In genomic region chr7:119279896-119280661, GRCm38 (mm10) we compare ENCODE assay signal across 20 mouse cellular contexts.
A peak's percentile ranks its signal among the peaks of the same experiment; 100 is the strongest.
DNase-seq lines count a peak whose midpoint lies in the region; ATAC-seq and TF ChIP-seq lines count a peak whose summit lies in the region.
"Had no signal": no experiment of that assay in that cellular context is flagged by ENCODE, and none has a peak within 500 bp of the region (broad histone marks: within the 10 kb centered on the region; RNA-seq: fewer than 3 reads in every experiment).

No protein-coding gene starts in this region.

- no peak for TF ChIP-seq CTCF in stomach, postnatal 0 days (IDR thresholded peaks at IDR 0.05; ENCODE audit: low read depth)
- TF ChIP-seq CTCF in liver, embryonic 14.5 days (IDR thresholded peaks at IDR 0.05; ENCODE audit: low read depth), result no peak

- no peaks in the 10 kb centered on the region for H3K36me3 ChIP-seq in stomach, embryonic 14.5 days (ENCODE audit: control insufficient read depth, insufficient read depth, low read length)
- H3K36me3 ChIP-seq in stomach, postnatal 0 days (ENCODE audit: control insufficient read depth, insufficient read depth, low read length), result no peaks in the 10 kb centered on the region
- H3K36me3 ChIP-seq in liver, embryonic 14.5 days (replicated peaks; ENCODE audit: control insufficient read depth, insufficient read depth, low read depth), result no peaks in the 10 kb centered on the region
- H3K36me3 ChIP-seq in stomach, embryonic 15.5 days, result no peaks in the 10 kb centered on the region
- H3K36me3 ChIP-seq: embryonic facial prominence, embryonic 12.5 days; heart, embryonic 13.5 days had no signal

- no peaks in the 10 kb centered on the region for H3K9me3 ChIP-seq in stomach, embryonic 14.5 days (ENCODE audit: control insufficient read depth, low read depth, low read length)
- no peaks in the 10 kb centered on the region for H3K9me3 ChIP-seq in stomach, postnatal 0 days (ENCODE audit: control insufficient read depth, low read length)
- H3K9me3 ChIP-seq in liver, embryonic 14.5 days (ENCODE audit: control insufficient read depth, low read length), result no peaks in the 10 kb centered on the region
- no peaks in the 10 kb centered on the region for H3K9me3 ChIP-seq in stomach, embryonic 15.5 days
- H3K9me3 ChIP-seq: embryonic facial prominence, embryonic 12.5 days; forebrain, embryonic 13.5 days; heart, embryonic 13.5 days had no signal

- H3K4me3 ChIP-seq in stomach, embryonic 14.5 days (ENCODE audit: low read depth, low read length), result no peak overlapping the region
- H3K4me3 ChIP-seq in stomach, postnatal 0 days (ENCODE audit: low read depth, low read length), result no peak overlapping the region
- H3K4me3 ChIP-seq in liver, embryonic 14.5 days (ENCODE audit: insufficient read depth in 1 of 2, low read depth in 2 of 2, low read length in 2 of 2), result no peak overlapping the region; a peak in 1 of 4 replicates
- H3K4me3 ChIP-seq in stomach, embryonic 15.5 days (replicated peaks), result no peak overlapping the region
- H3K4me3 ChIP-seq: embryonic facial prominence, embryonic 12.5 days; forebrain, embryonic 13.5 days; heart, embryonic 13.5 days had no signal

- H3K9ac ChIP-seq in stomach, embryonic 14.5 days (replicated peaks; ENCODE audit: low read depth, low read length), result no peak overlapping the region
- H3K9ac ChIP-seq in stomach, postnatal 0 days (ENCODE audit: low read length), result no peak overlapping the region
- H3K9ac ChIP-seq in liver, embryonic 14.5 days (replicated peaks), result no peak overlapping the region; the same call in 1 of the 2 replicates
- no peak overlapping the region for H3K9ac ChIP-seq in stomach, embryonic 15.5 days
- H3K9ac ChIP-seq: embryonic facial prominence, embryonic 12.5 days; forebrain, embryonic 13.5 days; forebrain, postnatal 0 days; heart, embryonic 13.5 days had no signal

- ATAC-seq in stomach, embryonic 14.5 days (ENCODE audit: insufficient number of reproducible peaks, insufficient read depth, low FRiP score, low read depth), result peak; percentile 78; the same call in 1 of the 2 replicates
- no peak for ATAC-seq in stomach, postnatal 0 days (ENCODE audit: low FRiP score, low TSS enrichment)
- ATAC-seq in liver, embryonic 14.5 days (ENCODE audit: insufficient read depth), result peak; percentile 95
- ATAC-seq in stomach, embryonic 15.5 days (ENCODE audit: insufficient read depth, low FRiP score, low read depth), result peak; percentile 82; the same call in 1 of the 2 replicates
- ATAC-seq in monocyte, adult 5-6 weeks (replicated peaks; ENCODE audit: insufficient number of reproducible peaks, low FRiP score, low TSS enrichment, poor library complexity, severe bottlenecking), result no peak
- ATAC-seq: forebrain, embryonic 13.5 days; forebrain, postnatal 0 days; hindbrain, embryonic 16.5 days; inflammation-experienced regulatory T-cells, adult 6 months had no signal

- no peak for DNase-seq in stomach, postnatal 0 days (ENCODE audit: low spot score)
- DNase-seq in liver, result peak; percentile 72
- DNase-seq in liver, embryonic 14.5 days (ENCODE audit: low read depth in 3 of 3, low spot score in 3 of 3), result peak; percentile 60 to 64 (median 61)
- DNase-seq in cerebellum, postnatal 25 days, result no peak
- DNase-seq in gastrocnemius, postnatal 4 days (ENCODE audit: low spot score in 2 of 2), result no peak
- DNase-seq: adrenal gland, postnatal 10 days; cerebellum, adult 2 months; cerebellum, postnatal 10 days; forebrain, postnatal 0 days; gastrocnemius, postnatal 14 days; heart, adult 11 months; heart, postnatal 36 days had no signal

- H3K4me1 ChIP-seq in stomach, embryonic 14.5 days (ENCODE audit: control insufficient read depth, insufficient read depth, low read length), result no peaks in the 10 kb centered on the region
- H3K4me1 ChIP-seq in stomach, postnatal 0 days (replicated peaks; ENCODE audit: control insufficient read depth, insufficient read depth), result no peaks in the 10 kb centered on the region
- peaks cover 13 to 28% of the 10 kb centered on the region in 2 experiments for H3K4me1 ChIP-seq in liver, embryonic 14.5 days (replicated peaks; ENCODE audit: control insufficient read depth in 2 of 2, insufficient read depth in 2 of 2, low read length in 1 of 2)
- no peaks in the 10 kb centered on the region for H3K4me1 ChIP-seq in stomach, embryonic 15.5 days
- H3K4me1 ChIP-seq: embryonic facial prominence, embryonic 12.5 days; heart, embryonic 13.5 days had no signal

- H3K27me3 ChIP-seq in stomach, embryonic 14.5 days (ENCODE audit: control insufficient read depth, insufficient read depth, low read length), result no peaks in the 10 kb centered on the region
- no peaks in the 10 kb centered on the region for H3K27me3 ChIP-seq in stomach, postnatal 0 days (ENCODE audit: control insufficient read depth, insufficient read depth, low read length)
- H3K27me3 ChIP-seq in liver, embryonic 14.5 days (ENCODE audit: control insufficient read depth, insufficient read depth, low read length), result no peaks in the 10 kb centered on the region
- H3K27me3 ChIP-seq in stomach, embryonic 15.5 days (replicated peaks), result no peaks in the 10 kb centered on the region
- H3K27me3 ChIP-seq: embryonic facial prominence, embryonic 12.5 days; forebrain, embryonic 13.5 days; heart, embryonic 13.5 days had no signal

- TF ChIP-seq EP300 in stomach, postnatal 0 days (optimal IDR thresholded peaks at IDR 0.05), result no peak
- TF ChIP-seq EP300 in liver, embryonic 14.5 days (IDR thresholded peaks at IDR 0.05; ENCODE audit: low read depth), result peak; percentile 92

- WGBS in stomach, embryonic 14.5 days, result 48% methylated on average over 3 of the region's 3 CpGs
- 47% methylated on average over 3 of the region's 3 CpGs for WGBS in stomach, postnatal 0 days
- WGBS in liver, embryonic 14.5 days (ENCODE audit: insufficient replicate concordance), result 35% methylated on average over 3 of the region's 3 CpGs
- WGBS in stomach, embryonic 15.5 days, result 49% methylated on average over 3 of the region's 3 CpGs

- H3K4me2 ChIP-seq in stomach, embryonic 14.5 days (replicated peaks; ENCODE audit: low read depth, low read length), result no peak overlapping the region
- H3K4me2 ChIP-seq in stomach, postnatal 0 days (replicated peaks; ENCODE audit: low read depth), result no peak overlapping the region
- H3K4me2 ChIP-seq in liver, embryonic 14.5 days (ENCODE audit: low read depth), result peak overlapping the region; percentile 59
- H3K4me2 ChIP-seq in stomach, embryonic 15.5 days, result no peak overlapping the region
- H3K4me2 ChIP-seq: embryonic facial prominence, embryonic 12.5 days; forebrain, embryonic 13.5 days; heart, embryonic 13.5 days had no signal

- H3K27ac ChIP-seq in stomach, embryonic 14.5 days (ENCODE audit: low read length), result no peak overlapping the region
- no peak overlapping the region for H3K27ac ChIP-seq in stomach, postnatal 0 days (replicated peaks)
- peak overlapping the region; percentile 83 for H3K27ac ChIP-seq in liver, embryonic 14.5 days
- H3K27ac ChIP-seq in stomach, embryonic 15.5 days, result no peak overlapping the region
- H3K27ac ChIP-seq: embryonic facial prominence, embryonic 12.5 days; forebrain, embryonic 13.5 days; heart, embryonic 13.5 days had no signal

Comparison
In these comparisons a context has a peak if more than half of its experiments do, and no peak if none do; other contexts are left out.
1. ATAC-seq: peak in stomach, embryonic 14.5 days (single experiment), liver, embryonic 14.5 days (single experiment) and stomach, embryonic 15.5 days (single experiment); none in stomach, postnatal 0 days (single experiment) and monocyte, adult 5-6 weeks (single experiment).
2. DNase-seq: peak in liver (single experiment) and liver, embryonic 14.5 days (3 of 3); none in stomach, postnatal 0 days (single experiment), cerebellum, postnatal 25 days (0 of 2) and gastrocnemius, postnatal 4 days (0 of 2).